Mouse (Mus musculus): ENCODE results near the gene Tceal9.
A peak's percentile ranks its signal among the peaks of the same experiment; 100 is the strongest.
"Not testable (repeated sequence)": the region's sequence is repeated elsewhere in the genome, so short reads cannot be mapped to it uniquely, and the experiment has no call there.

Gene Tceal9

DNA sequence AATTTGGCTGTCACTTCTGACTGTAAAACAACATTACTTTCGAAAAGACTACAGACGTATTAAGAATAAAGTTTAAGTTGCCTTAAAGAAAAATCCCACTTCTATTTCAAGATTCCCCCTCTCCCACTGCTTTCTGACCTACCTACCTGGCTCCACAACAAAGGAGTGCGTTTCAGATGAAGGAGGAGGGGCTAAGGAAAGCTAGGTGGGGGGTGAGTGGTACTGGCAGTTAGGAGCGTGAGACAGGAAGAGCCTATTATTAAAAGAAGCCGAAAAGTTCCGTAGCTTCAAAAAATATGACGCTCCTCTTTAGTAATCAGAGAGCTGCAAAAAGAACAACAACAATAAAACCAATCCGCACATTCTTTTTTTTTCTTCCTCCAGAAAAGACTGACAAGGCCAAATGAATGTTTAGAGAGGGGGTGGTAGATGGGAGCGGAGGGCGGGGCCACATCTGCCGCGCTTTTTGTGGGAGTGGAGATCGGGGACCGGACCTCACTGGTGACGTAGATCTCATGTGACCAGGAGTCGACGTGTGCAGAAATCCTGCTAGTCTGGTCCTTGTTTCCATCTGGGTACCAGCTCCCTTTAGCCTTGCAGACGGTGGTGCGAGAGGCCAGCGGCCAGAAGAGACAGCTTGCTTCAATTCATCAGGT is at the start of gene Tceal9:
Gene Tceal9, plus strand, starts transcription at position 506 of the 656 bp plus-strand sequence.
- DNase-seq (ENCODE audit: low read depth, low spot score) = peak; percentile 54

DNA sequence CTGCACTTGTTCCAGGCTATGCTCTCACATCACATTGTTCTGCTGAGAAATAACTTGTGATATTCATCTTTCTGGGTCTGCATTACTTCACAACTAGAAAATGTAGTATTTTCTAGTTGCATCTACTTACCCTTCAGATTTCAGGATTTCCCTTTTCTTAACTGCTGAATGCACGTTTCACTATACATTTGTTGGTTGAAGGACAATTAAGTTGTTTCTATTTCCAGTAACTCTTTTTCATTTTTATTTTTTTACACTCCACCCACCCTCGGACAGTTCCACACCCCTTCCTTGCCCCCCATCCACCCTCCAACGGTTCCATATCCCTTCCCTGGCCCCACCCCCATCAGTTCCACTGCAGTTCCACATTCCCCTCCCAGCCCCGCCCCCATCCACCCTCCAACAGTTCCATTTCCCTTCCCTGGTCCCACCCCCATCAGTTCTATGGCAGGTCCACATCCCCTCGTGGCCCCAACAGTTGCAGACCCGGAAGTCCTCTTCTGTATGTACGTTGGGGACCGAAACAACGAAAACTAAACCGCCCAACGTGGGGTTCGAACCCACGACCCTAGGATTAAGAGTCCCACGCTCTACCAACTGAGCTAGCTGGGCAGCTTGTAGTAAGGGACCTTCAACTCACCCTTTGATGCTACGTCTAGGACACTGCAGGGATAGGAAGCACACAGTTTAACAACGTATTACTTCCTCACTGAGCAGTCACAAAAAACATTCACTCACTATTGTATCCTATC is 49.5 kb upstream of the Tceal9 start:
- no peak for DNase-seq (ENCODE audit: low read depth, low spot score)

DNA sequence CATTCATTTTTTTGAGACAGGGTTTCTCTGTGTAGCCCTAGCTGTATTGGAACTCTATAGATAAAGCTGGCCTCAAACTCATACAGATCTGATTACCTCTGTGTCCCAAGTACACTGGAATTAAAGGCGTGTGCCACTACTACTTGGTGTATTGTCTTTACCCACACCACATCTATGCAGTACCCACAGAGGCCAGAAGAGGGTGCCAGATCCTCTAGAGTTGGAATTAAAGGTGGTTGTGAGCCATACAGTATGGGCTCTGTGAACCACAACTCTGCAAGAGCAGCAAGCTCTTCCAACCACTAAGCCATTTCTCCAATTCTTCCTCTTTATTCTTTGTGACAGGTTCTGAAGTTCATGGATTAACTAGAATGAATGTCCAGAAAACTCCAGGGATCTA is 48.0 kb upstream of the Tceal9 start:
- DNase-seq (ENCODE audit: low read depth, low spot score) = no peak

DNA sequence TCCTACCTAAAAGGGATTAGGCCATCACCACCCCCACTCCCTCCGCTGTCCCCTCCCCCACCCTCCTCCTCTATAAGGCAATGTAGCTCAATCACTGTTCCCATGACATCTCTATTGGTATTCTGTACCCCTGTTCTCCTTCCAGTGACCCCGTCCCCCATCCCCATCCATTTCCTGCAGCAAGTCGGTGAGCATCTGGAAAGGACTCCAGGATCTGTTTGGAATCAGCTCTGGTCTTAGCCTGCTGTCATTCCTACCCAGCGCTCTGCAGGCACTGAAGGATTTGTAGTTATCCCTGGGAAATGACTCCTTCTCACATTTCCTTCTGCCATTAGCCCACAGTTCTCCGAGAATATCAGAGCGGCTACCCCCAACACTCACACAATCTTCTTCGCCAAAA is 41.6 kb upstream of the Tceal9 start:
- DNase-seq (ENCODE audit: low read depth, low spot score) = no peak

DNA sequence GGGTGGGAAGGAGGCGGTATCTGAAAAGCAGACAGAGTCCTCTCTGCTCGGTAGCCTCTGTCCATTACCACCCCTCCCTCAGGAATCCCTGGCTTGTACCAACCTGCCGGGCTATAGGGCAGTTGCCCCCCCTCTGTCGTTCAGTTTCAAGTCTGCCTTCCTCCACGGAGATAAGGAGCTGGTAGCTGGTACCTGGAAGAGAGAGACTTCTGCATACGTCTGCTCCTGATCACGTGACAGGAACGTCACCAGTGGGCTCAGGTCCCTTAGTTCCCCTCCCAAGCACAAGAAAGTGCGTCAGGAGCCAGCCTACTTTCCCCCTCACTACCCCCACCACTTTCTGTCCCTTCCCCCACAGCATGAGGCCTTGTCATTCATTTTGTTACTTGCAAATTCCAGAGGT is 41.2 kb upstream of the Tceal9 start, which contains the start of gene Tceal5:
Gene Tceal5, minus strand, starts transcription at position 213 of the 403 bp plus-strand sequence.
- DNase-seq (ENCODE audit: low read depth, low spot score) = peak; percentile 38

DNA sequence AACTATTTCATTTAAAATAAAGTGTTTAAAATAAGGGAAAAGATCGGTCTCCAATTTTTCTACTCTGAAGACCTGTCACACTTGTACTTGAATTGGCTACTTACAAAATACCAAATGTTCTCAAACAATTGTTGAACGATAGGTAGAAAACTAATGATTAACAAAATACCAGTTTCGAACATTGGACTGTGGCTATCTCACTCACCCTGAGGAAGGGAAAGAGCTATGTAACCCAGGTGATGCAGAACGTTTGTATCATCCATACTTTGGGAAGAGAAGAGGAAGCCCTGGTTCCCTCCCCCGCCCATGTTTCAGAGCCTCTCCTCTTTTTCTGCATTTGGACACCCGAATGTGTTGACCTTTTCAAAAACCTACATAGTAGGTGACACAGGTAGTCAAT is 40.5 kb upstream of the Tceal9 start:
- no peak for DNase-seq (ENCODE audit: low read depth, low spot score)

DNA sequence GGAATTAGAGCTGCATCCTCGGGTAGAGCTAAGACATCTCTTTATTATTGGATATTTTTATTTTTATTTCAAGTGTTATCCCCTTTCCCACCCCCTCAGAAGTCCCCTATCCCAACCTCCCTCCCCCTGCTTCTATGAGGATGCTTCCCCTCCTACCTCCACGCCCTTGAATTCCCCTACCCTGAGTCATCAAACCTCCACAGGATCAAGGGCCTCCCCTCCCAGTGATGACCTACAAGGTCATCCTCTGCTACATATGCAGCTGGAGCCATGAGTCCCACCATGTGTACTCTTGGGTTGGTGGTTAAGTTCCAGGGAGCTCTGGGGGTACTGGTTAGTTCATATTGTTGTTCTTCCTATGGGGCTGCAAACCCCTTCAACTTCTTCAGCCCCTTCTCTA is 31.5 kb upstream of the Tceal9 start:
- DNase-seq (ENCODE audit: low read depth, low spot score) = no peak

DNA sequence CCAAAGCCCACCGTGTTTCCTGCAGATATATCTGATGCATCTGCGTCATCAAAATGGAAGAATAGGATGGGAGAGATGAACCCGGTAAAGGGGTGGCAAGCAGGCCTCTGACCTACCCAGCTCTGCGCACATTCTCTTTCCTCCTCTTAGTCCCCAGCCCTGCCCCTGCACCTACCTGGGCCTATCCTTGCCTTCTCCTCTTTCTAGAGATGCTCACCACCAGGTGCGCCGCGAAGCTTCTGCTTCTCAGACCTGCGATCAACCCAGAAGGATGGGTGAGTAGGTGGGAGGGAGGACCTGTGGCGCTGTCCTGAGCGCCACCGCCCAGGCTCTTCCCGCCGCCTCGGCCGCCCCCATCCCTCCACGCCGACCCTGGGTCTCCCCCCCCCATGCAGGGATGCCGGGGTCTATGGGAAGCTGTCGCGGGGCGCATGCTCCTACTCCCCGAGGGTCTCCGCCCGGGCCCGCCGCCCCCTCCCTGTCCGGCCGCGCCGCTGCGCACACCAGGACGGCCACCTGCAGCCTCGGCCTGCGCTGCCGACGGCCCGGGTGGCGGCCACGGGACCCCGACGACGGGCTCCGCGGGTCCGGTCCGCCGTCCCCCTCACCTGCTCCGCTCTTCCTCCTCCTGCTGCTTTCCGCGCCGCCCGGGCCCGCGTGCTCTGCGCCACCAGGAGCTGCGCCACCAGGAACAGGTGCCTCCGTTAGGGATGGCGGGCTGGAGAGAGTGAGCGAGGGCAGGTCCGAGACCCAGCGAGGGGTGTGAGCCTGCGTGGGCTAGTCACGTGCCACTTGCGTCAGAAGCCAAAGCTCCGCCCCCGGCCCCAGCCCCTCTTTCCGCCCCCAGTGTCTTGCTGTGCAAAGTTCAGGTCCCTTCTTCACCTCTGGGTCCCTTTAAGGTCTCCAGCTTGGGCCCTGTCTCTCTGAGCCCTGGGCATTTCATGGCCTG is 29.9 kb upstream of the Tceal9 start, which contains the start of the genes Tceal7 and Bex1:
Gene Tceal7, plus strand, starts transcription at position 51 of the 949 bp plus-strand sequence.
Gene Bex1, minus strand, starts transcription at position 785 of the 949 bp plus-strand sequence.
- not testable (repeated sequence) for DNase-seq (ENCODE audit: low read depth, low spot score)

DNA sequence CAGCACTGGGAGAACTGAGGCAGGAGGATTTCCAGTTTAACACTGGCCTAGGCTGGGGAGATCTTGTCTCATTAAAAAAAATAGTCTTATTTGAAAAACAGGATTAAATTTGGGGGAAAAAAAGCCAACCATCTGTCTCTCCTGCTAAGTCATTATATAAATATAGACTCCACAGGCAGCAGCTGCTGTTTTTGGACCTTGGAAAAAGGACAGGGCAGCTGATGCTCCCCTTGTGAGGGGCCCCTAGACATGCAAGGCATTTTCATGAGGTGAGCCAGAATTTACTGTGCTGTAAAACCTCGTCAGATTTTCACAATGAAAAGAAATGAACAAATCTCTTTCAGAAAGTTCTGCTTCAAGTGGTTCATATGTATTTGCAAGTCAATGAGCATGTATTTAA is 28.6 kb upstream of the Tceal9 start:
- no peak for DNase-seq (ENCODE audit: low read depth, low spot score)

DNA sequence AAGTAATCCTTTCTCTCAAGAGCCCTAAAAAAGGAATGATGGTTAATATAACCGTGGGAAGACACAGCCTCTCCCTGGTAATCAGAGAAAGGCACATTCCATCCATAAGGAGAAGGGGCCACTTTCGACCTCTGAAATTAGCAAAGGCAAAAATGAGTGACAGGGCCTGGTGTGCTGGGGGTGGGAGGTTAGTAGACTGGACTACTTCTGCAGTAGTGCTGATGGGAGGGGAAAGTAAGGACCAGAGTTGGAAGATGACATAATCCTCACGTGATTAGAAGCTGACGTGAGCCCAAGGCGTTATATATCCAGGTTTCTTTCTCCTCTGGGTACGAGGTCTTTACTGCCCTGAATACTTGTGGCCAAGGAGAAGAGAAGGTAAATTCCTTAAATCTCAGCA is 21.2 kb upstream of the Tceal9 start:
- DNase-seq (ENCODE audit: low read depth, low spot score) = peak; percentile 49

DNA sequence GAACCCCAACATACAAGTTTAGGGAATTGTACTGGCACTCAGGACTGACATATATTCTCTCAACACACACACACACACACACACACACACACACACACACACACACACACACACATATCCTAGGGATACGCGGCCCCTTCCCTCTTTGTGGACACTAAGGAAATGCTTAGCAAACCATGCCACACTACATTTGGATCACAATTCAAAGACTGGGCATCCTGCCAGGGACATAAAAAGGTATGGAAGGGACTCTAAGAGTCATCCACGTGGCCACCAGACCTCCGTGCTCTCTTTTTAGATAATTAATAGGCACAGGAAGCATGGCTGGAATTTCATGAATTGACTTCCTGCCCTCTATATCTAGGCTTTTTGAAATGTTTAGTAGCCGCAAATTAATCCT is 17.1 kb upstream of the Tceal9 start:
- no peak for DNase-seq (ENCODE audit: low read depth, low spot score)

DNA sequence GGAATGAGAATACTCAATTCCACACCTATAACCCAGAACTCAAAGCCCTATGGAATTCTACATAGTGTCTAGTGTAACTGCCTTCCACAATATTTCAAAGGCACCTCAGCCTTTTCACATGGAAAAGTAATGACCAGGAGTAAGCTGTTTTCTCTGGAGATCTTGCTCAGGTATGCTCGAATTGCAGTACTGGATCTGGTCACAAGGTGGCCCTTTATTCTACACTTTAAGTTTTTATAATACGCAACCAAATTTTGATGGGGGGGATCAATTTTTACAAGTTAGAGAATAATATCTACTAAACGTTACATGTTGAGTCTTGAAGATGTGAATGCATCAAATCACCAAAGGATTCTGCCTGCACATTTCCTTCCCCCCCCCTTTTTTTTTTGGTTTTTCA is 6.8 kb upstream of the Tceal9 start:
- no peak for DNase-seq (ENCODE audit: low read depth, low spot score)

DNA sequence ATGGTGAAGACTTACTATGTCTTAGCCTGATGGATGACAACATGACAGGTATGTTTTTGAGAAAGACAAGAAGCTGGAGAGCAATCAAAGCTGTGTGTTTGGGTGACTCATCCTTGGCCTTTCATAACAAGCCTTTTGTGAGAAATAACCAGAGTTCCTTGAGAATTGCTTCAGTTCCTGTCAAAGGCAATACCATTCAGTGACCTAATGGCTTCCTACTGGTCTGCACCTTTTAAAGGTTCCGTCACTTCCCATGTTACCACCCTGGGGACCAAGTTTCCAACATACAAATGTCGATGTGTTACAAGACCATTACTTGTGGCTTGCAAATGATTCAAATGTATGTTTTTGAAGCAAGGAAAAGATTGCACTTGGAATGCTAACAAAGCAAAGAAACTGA is 1.7 kb upstream of the Tceal9 start:
- DNase-seq (ENCODE audit: low read depth, low spot score) = no peak

DNA sequence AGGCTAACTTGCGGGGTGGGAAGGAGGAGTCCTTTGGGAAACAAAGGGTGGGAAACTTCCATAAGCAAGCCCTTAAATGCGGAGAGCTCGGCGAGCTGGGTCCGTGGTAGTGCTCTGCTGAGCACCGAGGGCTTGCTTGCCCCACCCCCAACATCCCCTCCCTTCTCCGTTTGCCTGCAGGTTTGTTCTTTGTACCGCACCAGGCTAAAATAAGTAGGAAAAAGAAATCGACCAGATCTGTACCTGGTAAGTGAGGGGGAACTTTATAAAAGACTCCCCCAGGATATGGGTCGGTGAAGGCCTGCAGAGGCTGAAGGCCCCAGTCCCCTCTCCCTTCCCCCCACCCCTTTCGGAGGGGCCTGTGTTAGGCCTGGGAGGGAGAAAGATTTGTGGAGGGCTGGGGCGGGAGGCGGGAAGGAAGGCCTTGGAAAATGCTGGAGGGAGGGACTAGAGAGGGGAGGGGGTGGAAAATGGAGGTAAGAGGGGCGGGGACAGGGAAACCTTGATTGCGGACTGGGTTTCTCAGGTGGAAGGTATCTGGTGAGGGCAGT is 717 bp downstream of the Tceal9 start:
- no peak for DNase-seq (ENCODE audit: low read depth, low spot score)

DNA sequence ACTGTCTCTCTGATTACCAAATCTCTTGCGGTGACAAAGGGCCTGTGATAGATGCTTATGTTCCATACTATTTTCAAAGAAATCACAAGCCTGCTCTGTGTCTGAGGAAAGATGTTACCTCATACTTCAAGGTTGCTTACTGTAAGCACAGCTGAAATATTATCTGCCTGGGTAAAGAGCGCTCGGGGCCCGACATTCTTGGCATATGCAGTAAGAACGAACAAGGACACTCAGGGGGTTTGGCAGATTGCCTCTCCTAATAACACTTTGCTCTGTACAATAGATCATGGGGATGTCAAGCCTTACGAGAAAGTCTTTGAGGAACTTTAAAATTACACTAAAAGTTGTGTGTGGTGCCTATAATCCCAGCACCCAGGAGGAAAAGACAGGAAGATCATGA is 3.9 kb downstream of the Tceal9 start:
- no peak for DNase-seq (ENCODE audit: low read depth, low spot score)

DNA sequence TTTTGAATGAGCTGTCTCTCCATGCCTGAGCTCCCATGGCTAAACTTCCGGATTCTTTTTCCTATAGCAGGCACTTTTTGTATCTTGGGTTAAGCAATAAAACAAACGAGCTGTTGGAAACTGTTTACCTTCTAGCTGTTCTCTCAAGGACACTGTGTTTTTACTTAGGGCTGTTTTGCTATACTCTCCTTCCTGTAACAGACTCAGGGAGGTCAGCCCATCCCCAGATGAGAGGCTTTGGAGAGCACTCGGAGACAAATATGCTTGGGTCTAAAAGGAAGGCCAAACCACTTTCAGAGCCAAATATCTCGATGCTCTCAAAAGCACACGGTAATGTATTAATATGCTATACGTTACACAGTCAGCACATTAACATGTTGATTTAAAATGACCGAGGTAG is 4.8 kb downstream of the Tceal9 start:
- no peak for DNase-seq (ENCODE audit: low read depth, low spot score)

DNA sequence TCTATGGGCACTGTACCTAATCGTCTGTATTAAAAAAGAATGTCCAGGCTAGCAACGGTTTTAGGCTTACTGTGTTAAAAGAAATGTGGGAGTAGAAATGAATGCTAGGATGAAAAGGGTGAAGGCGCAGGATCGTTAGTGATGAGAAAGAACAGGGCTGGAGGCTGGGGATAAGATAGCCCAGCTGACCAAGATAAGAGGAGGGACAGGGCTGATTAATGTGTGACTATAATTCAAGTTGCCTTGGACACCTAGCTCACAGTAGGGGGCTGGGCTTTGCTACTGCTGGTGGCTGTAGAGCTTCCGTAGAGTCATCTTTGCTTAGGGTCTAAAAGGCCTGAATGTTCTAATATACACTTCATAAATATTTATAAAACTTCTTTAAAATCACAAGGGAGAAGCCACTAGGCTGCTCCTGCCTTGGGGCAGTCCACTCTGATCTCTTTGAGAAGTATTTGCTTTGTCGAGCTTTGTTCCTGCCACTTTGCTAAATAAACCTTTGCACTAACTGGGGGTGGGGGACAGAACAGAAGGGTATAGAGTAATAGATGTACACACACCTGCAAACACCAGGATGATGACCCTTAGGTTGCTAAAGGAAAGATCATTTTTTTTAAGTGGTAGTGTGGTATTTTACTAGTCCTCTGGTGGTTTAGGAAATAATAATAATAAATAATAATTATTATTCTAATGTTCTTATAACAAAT is 7.3 kb downstream of the Tceal9 start:
- no peak for DNase-seq (ENCODE audit: low read depth, low spot score)

DNA sequence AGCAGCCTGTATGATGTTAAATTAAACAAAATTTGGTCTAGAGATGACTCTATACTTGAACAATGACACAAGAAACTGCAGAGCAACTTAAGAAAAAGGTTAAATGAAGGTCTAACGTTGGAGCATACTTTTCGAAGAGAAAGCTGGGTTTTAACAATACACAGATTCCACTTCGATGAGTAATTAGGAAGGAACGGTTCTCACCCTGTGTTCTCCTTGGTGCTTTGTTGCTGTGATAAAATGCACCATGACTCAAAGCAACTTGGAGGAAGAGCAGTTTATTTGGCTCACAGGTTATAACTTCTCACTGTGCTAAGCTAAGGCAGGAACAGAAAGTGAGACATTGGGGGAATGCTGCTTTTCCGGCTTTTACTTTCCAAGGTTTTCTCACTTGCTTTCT is 22.8 kb downstream of the Tceal9 start:
- no peak for DNase-seq (ENCODE audit: low read depth, low spot score)

DNA sequence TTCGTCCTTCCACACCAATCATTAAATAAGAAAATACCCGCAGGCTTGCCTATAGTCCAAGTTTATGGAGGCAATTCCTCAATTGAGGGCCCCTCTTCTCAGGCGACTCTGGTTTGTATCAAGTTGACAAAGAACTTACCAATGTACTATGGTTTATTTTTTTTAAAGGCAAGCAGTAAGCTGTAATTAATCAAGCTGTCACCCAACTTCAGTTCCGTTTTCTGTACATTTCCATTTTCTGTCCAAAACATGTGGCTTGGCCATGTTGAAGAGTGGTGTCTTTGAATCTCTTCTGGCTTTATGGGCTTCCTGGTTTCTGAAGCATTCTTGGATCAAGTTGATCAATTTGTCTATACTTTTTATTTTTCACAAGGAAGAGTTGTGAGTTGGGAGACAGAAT is 23.3 kb downstream of the Tceal9 start:
- DNase-seq (ENCODE audit: low read depth, low spot score) = no peak

DNA sequence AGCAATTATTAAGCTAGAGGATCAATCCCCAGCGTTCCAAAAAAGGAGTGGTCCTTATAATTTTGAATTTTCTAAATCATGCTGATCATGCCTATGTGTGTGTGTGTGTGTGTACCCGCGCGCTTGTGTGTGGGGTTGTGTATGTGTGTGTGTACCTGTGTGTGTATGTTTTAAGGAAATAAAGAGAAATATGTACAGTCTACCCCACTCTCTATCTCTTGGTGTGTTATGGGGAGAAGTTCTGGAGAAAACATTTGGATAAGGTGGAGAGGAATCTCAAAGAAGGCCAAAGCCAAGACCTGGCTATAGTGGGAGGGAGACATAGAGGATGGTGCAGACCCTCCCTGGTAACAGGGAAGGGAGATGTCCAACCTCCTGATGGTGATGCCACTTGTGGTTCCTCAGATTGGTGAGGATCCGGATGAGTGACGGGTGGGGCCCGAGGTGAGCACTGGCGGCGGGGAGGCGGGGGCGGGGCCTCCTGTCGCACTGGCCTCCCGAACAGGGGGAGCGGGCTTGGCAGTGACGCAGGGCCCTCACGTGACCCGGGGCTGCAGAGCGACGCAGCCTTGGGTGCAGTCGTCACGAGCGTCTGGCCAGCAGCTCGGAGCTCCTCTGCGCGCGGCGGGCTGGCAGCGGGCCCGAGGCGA is 25.0 kb downstream of the Tceal9 start, which contains the start of gene Bex3:
Gene Bex3, plus strand, starts transcription at position 511 of the 650 bp plus-strand sequence.
- not testable (repeated sequence) for DNase-seq (ENCODE audit: low read depth, low spot score)

Measured in skeletal muscle tissue, adult 2 months (tissue).